Mouse (Mus musculus) liver, adult 2 months (tissue): ENCODE measurements around the gene Olfr850. TPM values are rescaled to one million over a fixed set of nuclear protein-coding genes. Genes with fewer than 3 reads are reported as not detected.

Experiments
- DNase-seq: peaks from one replicate; pipeline ENCODE4 v3.0.0-alpha.2; 2011; ENCODE audit warnings: low read depth, low spot score; ENCODE audit errors: extremely low read depth
- H3K27ac ChIP-seq: fragments of 200-500 bp; replicated peaks from 2 replicates; pipeline ENCODE4 v1.5.1; 2012; ENCODE audit warnings: low read depth, mild to moderate bottlenecking, control low read depth, inconsistent platforms, low read length; ENCODE audit not compliant: insufficient read depth
- H3K27me3 ChIP-seq: fragments of 200-500 bp; 2 replicates; pipeline ENCODE4 v1.6.1; 2012; ENCODE audit warnings: mild to moderate bottlenecking, moderate library complexity, low read length, inconsistent platforms; ENCODE audit not compliant: control insufficient read depth, insufficient read depth
- H3K36me3 ChIP-seq: fragments of 200-500 bp; 2 replicates; pipeline ENCODE4 v1.6.1; 2012; ENCODE audit warnings: low read length, inconsistent platforms; ENCODE audit not compliant: control insufficient read depth, insufficient read depth
- H3K4me1 ChIP-seq: fragments of 200-500 bp; 2 replicates; pipeline ENCODE4 v1.6.1; 2011; ENCODE audit warnings: low read length; ENCODE audit not compliant: control insufficient read depth, insufficient read depth
- H3K4me3 ChIP-seq: fragments of 200-500 bp; 2 replicates; pipeline ENCODE4 v1.5.1; 2011; ENCODE audit warnings: low read depth, mild to moderate bottlenecking, control low read depth, low read length, moderate library complexity; ENCODE audit not compliant: insufficient read depth
- H3K79me2 ChIP-seq: fragments of 200-500 bp; 2 replicates; pipeline ENCODE4 v1.6.1; 2012; ENCODE audit warnings: inconsistent platforms, mild to moderate bottlenecking, low read length, moderate library complexity; ENCODE audit not compliant: control insufficient read depth, insufficient read depth
- H3K9ac ChIP-seq: fragments of 200-500 bp; 2 replicates; pipeline ENCODE4 v1.6.1; 2012; ENCODE audit warnings: low read depth, mild to moderate bottlenecking, control low read depth, inconsistent platforms, low read length
- CTCF ChIP-seq: fragments of 200-500 bp; IDR thresholded peaks from 2 replicates; pipeline ENCODE4 v1.5.1; 2011; ENCODE audit warnings: low read depth, low read length, control low read depth
- POLR2A ChIP-seq: fragments of 200-500 bp; IDR thresholded peaks from 2 replicates; pipeline ENCODE4 v1.6.1; 2011; ENCODE audit warnings: low read length, control low read depth; ENCODE audit not compliant: insufficient read depth; ENCODE audit errors: extremely low read depth
- WGBS: fragments of 180-500 bp; shearing (Covaris S2); methylation state at CpG from one replicate; pipeline ENCODE4 v1.1.7; 2018; 5-methylcytosine and 5-hydroxymethylcytosine counted together
- polyA plus RNA-seq: library from polyadenylated mRNA; depleted of rRNA; stranded (reverse); fragments of >200 nt; gene quantifications from 2 replicates; pipeline ENCODE4 v1.2.3, GENCODE M21; 2012; rRNA removed
- total RNA-seq: library from RNA; depleted of rRNA; stranded (reverse); fragments of >200 nt; gene quantifications from 2 replicates; pipeline ENCODE4 v1.2.3, GENCODE M21; 2014; rRNA removed

Olfr850 gene
- total RNA-seq (not detected in 2 replicates), polyA plus RNA-seq (not detected in 2 replicates)

DNA sequence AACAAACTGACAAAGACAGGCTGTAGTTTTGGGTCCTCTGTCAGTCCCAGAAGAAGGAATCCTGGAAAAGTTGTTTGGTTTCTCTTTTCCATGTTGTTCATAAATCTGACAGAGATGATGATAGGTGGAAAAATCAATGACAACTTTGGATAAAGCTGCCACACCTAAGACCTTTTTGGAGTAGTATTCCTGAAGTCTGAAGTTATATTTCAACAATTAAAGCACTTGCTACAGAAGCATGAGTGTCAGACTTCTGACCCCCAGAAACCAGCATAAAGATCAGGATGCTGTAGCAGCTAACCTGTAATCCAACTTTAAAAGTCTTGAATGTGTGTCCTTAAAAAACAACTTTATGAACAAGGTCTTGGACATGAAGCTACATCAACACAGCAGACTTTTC lies at the start of gene Olfr850:
Gene Olfr850 (minus strand): TSS at position 101 of the 400 bp plus-strand sequence.
- TF ChIP-seq POLR2A (no peak), CTCF (no peak)
- DNase-seq, result no peak
- Histone ChIP-seq H3K4me3 (no peak within 1 kb of the TSS), H3K4me1 (no peaks in the 10 kb centered on the region), H3K9ac (no peak within 1 kb of the TSS), H3K27ac (no peak within 1 kb of the TSS), H3K36me3 (no peaks in the 10 kb centered on the region), H3K79me2 (no peaks in the 10 kb centered on the region), H3K27me3 (no peaks in the 10 kb centered on the region)

- Histone ChIP-seq H3K27me3 (no peaks in the 10 kb centered on the region), H3K36me3 (no peaks in the 10 kb centered on the region), H3K9ac (no peak within 1 kb of the TSS), H3K79me2 (no peaks in the 10 kb centered on the region), H3K4me1 (no peaks in the 10 kb centered on the region), H3K27ac (no peak within 1 kb of the TSS), H3K4me3 (no peak within 1 kb of the TSS)
- TF ChIP-seq POLR2A (no peak), CTCF (no peak)
- no peak for DNase-seq
Measured at GRCm38 (mm10) chr9:19492995-19493394, 14.9 kb upstream of the Olfr850 start, which contains the start of gene Olfr851. Gene Olfr851 (plus strand): TSS chr9:19493295.

DNA sequence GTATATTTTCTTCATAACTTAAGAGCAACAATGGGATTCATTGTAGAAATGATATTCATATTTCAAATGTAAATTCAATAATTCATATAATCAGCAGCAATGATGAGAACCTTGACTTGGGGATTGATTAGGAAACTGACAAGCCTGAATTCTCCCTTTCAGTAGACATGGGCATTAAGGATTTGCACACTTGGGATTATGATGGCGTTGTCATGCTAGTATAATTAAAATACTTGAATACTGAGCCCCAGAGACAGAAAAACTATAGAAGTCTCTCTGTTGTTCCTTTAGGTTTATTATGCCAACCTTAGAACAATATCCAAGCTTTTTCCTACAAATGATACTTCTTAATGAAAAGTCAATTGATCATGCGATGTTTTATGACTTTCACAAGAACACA lies 38.1 kb downstream of the Olfr850 start, which contains the start of gene Olfr849:
Gene Olfr849 (plus strand): TSS at position 301 of the 400 bp plus-strand sequence.
- Histone ChIP-seq H3K27ac (no peak within 1 kb of the TSS), H3K27me3 (no peaks in the 10 kb centered on the region), H3K79me2 (no peaks in the 10 kb centered on the region), H3K36me3 (no peaks in the 10 kb centered on the region), H3K9ac (no peak within 1 kb of the TSS), H3K4me1 (no peaks in the 10 kb centered on the region), H3K4me3 (no peak within 1 kb of the TSS)
- no peak for TF ChIP-seq CTCF
- TF ChIP-seq POLR2A, result no peak
- DNase-seq, result no peak
- whole genome bisulfite sequencing, result 78% methylated on average over 2 of the region's 2 CpGs

Other genes with a start within 250 kb of the Olfr850 start
- not detected in 2 replicates for gene Olfr843, start 226.3 kb downstream of the Olfr850 start, total RNA-seq
- gene Olfr843, start 226.3 kb downstream of the Olfr850 start, polyA plus RNA-seq, result not detected in 2 replicates
- not detected in 2 replicates for gene Olfr844, start 161.9 kb downstream of the Olfr850 start, total RNA-seq
- not detected in 2 replicates for gene Olfr844, start 161.9 kb downstream of the Olfr850 start, polyA plus RNA-seq
- gene Olfr845, start 141.8 kb downstream of the Olfr850 start, total RNA-seq, result not detected in 2 replicates
- not detected in 2 replicates for gene Olfr845, start 141.8 kb downstream of the Olfr850 start, polyA plus RNA-seq
- not detected in 2 replicates for gene Olfr846, start 114.2 kb downstream of the Olfr850 start, total RNA-seq
- gene Olfr846, start 114.2 kb downstream of the Olfr850 start, polyA plus RNA-seq, result not detected in 2 replicates
- gene Olfr847, start 99.6 kb downstream of the Olfr850 start, total RNA-seq, result not detected in 2 replicates
- not detected in 2 replicates for gene Olfr847, start 99.6 kb downstream of the Olfr850 start, polyA plus RNA-seq
- not detected in 2 replicates for gene Olfr849, start 38.0 kb downstream of the Olfr850 start, total RNA-seq
- gene Olfr849, start 38.0 kb downstream of the Olfr850 start, polyA plus RNA-seq, result not detected in 2 replicates
- gene Olfr851, start 15.0 kb upstream of the Olfr850 start, total RNA-seq, result not detected in 2 replicates
- gene Olfr851, start 15.0 kb upstream of the Olfr850 start, polyA plus RNA-seq, result not detected in 2 replicates
- not detected in 2 replicates for gene Olfr853, start 62.8 kb upstream of the Olfr850 start, total RNA-seq
- not detected in 2 replicates for gene Olfr853, start 62.8 kb upstream of the Olfr850 start, polyA plus RNA-seq
- not detected in 2 replicates for gene Olfr854, start 89.1 kb upstream of the Olfr850 start, total RNA-seq
- not detected in 2 replicates for gene Olfr854, start 89.1 kb upstream of the Olfr850 start, polyA plus RNA-seq
- not detected in 2 replicates for gene Olfr855, start 104.4 kb upstream of the Olfr850 start, total RNA-seq
- gene Olfr855, start 104.4 kb upstream of the Olfr850 start, polyA plus RNA-seq, result not detected in 2 replicates
- gene Zfp317, start 143.9 kb upstream of the Olfr850 start, total RNA-seq, result 11.1 and 12.1 TPM in 2 replicates
- 3.1 and 3.2 TPM in 2 replicates for gene Zfp317, start 143.9 kb upstream of the Olfr850 start, polyA plus RNA-seq
- not detected in 2 replicates for gene Olfr857, start 231.2 kb upstream of the Olfr850 start, total RNA-seq
- not detected in 2 replicates for gene Olfr857, start 231.2 kb upstream of the Olfr850 start, polyA plus RNA-seq